Comparison of ENCODE assay signal across 14 mouse cellular contexts in genomic region chr19:53437991-53438390, GRCm38 (mm10). TPM values are rescaled to one million over a fixed set of nuclear protein-coding genes. Genes with fewer than 3 reads are reported as not detected.
DNase-seq lines count a peak whose midpoint lies in the region; ATAC-seq and TF ChIP-seq lines count a peak whose summit lies in the region.
"Had no signal": no experiment of that assay in that cellular context is flagged by ENCODE, and none has a peak within 500 bp of the region (broad histone marks: within the 10 kb centered on the region; RNA-seq: fewer than 3 reads in every experiment).

No protein-coding gene starts in this region.

- ATAC-seq in heart, embryonic 11.5 days (replicated peaks; ENCODE audit: insufficient number of reproducible peaks, low FRiP score, low TSS enrichment) = no peak
- ATAC-seq in liver, postnatal 0 days = no peak
- ATAC-seq in hindbrain, postnatal 0 days = no peak

- no peak for DNase-seq in heart, postnatal 36 days
- DNase-seq in liver, adult 2 months (ENCODE audit: extremely low read depth, low read depth, low spot score) = no peak
- DNase-seq in liver = no peak
- peak; percentile 40 for DNase-seq in adrenal gland, postnatal 10 days
- DNase-seq in liver, postnatal 0 days = no peak
- DNase-seq in right cerebral cortex, postnatal 4 days = no peak
- no peak for DNase-seq in hindbrain, postnatal 0 days (ENCODE audit: low spot score)
- DNase-seq: cerebellum, postnatal 36 days; layer of hippocampus, adult 9-11 months; right cerebral cortex, postnatal 14 days had no signal

- no peak overlapping the region for H3K4me2 ChIP-seq in heart, embryonic 11.5 days
- H3K4me2 ChIP-seq in liver, postnatal 0 days (ENCODE audit: low read depth, low read length) = no peak overlapping the region
- H3K4me2 ChIP-seq in hindbrain, postnatal 0 days (ENCODE audit: low read depth, low read length) = no peak overlapping the region
- H3K4me2 ChIP-seq: embryonic facial prominence, embryonic 13.5 days; forebrain, embryonic 12.5 days; midbrain, embryonic 11.5 days had no signal

- H3K36me3 ChIP-seq in heart, embryonic 11.5 days (ENCODE audit: control insufficient read depth, insufficient read depth, low read length) = no peaks in the 10 kb centered on the region
- no peaks in the 10 kb centered on the region for H3K36me3 ChIP-seq in liver, adult 2 months (ENCODE audit: control insufficient read depth, insufficient read depth, low read length)
- no peaks in the 10 kb centered on the region for H3K36me3 ChIP-seq in liver, postnatal 0 days (replicated peaks; ENCODE audit: insufficient read depth, low read length)
- no peaks in the 10 kb centered on the region for H3K36me3 ChIP-seq in hindbrain, postnatal 0 days (ENCODE audit: insufficient read depth, low read length)
- H3K36me3 ChIP-seq: embryonic facial prominence, embryonic 13.5 days; forebrain, embryonic 12.5 days had no signal

- H3K4me3 ChIP-seq in heart, embryonic 11.5 days (ENCODE audit: low read depth, low read length) = no peak overlapping the region
- no peak overlapping the region for H3K4me3 ChIP-seq in liver, adult 2 months (ENCODE audit: insufficient read depth, low read depth, low read length)
- no peak overlapping the region for H3K4me3 ChIP-seq in liver, postnatal 0 days (ENCODE audit: low read depth, low read length)
- H3K4me3 ChIP-seq in hindbrain, postnatal 0 days (ENCODE audit: low read length) = no peak overlapping the region
- H3K4me3 ChIP-seq: embryonic facial prominence, embryonic 13.5 days; forebrain, embryonic 12.5 days had no signal

- intact Hi-C loops in heart, postnatal 36 days (cut with DNase I) = no loop called here

- peak overlapping the region; percentile 23 for H3K27ac ChIP-seq in heart, embryonic 11.5 days (ENCODE audit: low read depth, low read length)
- peak overlapping the region; percentile 30 for H3K27ac ChIP-seq in liver, adult 2 months (replicated peaks; ENCODE audit: insufficient read depth, low read depth, low read length)
- H3K27ac ChIP-seq in liver, postnatal 0 days (ENCODE audit: low read depth) = peak overlapping the region; percentile 67
- H3K27ac ChIP-seq in hindbrain, postnatal 0 days = no peak overlapping the region
- H3K27ac ChIP-seq: embryonic facial prominence, embryonic 13.5 days; forebrain, embryonic 12.5 days had no signal

- WGBS in heart, embryonic 11.5 days (ENCODE audit: insufficient replicate concordance) = 76% methylated on average over 8 of the region's 8 CpGs
- 75% methylated on average over 8 of the region's 8 CpGs for WGBS in liver, adult 2 months
- WGBS in liver, postnatal 0 days (ENCODE audit: insufficient replicate concordance) = 74% methylated on average over 8 of the region's 8 CpGs
- WGBS in hindbrain, postnatal 0 days = 92% methylated on average over 8 of the region's 8 CpGs

- no peaks in the 10 kb centered on the region for H3K27me3 ChIP-seq in heart, embryonic 11.5 days (ENCODE audit: control insufficient read depth, insufficient read depth, low read length)
- no peaks in the 10 kb centered on the region for H3K27me3 ChIP-seq in liver, adult 2 months (ENCODE audit: control insufficient read depth, insufficient read depth, low read length)
- H3K27me3 ChIP-seq in liver, postnatal 0 days (ENCODE audit: insufficient read depth, low read length) = no peaks in the 10 kb centered on the region
- H3K27me3 ChIP-seq in hindbrain, postnatal 0 days (ENCODE audit: insufficient read depth, low read length) = no peaks in the 10 kb centered on the region
- H3K27me3 ChIP-seq: embryonic facial prominence, embryonic 13.5 days; forebrain, embryonic 12.5 days had no signal

- H3K4me1 ChIP-seq in heart, embryonic 11.5 days (ENCODE audit: control insufficient read depth, insufficient read depth, low read length) = peaks cover 22% of the 10 kb centered on the region
- H3K4me1 ChIP-seq in liver, adult 2 months (ENCODE audit: control insufficient read depth, insufficient read depth, low read length) = peaks cover 3% of the 10 kb centered on the region; the same call in 1 of the 2 replicates
- H3K4me1 ChIP-seq in liver, postnatal 0 days (ENCODE audit: insufficient read depth) = peaks cover 22% of the 10 kb centered on the region
- no peaks in the 10 kb centered on the region for H3K4me1 ChIP-seq in hindbrain, postnatal 0 days (ENCODE audit: insufficient read depth, low read length)

- TF ChIP-seq CTCF in liver, adult 2 months (IDR thresholded peaks at IDR 0.05; ENCODE audit: low read depth, low read length) = no peak
- no peak for TF ChIP-seq CTCF in liver, postnatal 0 days (IDR thresholded peaks at IDR 0.05; ENCODE audit: low read depth)
- no peak for TF ChIP-seq CTCF in hindbrain, postnatal 0 days (IDR thresholded peaks at IDR 0.05; ENCODE audit: low read depth)

- no peak for TF ChIP-seq EP300 in liver, postnatal 0 days (IDR thresholded peaks at IDR 0.05; ENCODE audit: low read depth)

- TF ChIP-seq POLR2A in liver, adult 2 months (IDR thresholded peaks at IDR 0.05; ENCODE audit: extremely low read depth, insufficient read depth, low read length) = no peak

- no peaks in the 10 kb centered on the region for H3K9me3 ChIP-seq in heart, embryonic 11.5 days (replicated peaks; ENCODE audit: control insufficient read depth, low read length)
- no peaks in the 10 kb centered on the region for H3K9me3 ChIP-seq in liver, postnatal 0 days (ENCODE audit: low read length)
- no peaks in the 10 kb centered on the region for H3K9me3 ChIP-seq in hindbrain, postnatal 0 days (ENCODE audit: low read length)
- H3K9me3 ChIP-seq: embryonic facial prominence, embryonic 13.5 days; forebrain, embryonic 12.5 days had no signal

- no peaks in the 10 kb centered on the region for H3K79me2 ChIP-seq in liver, adult 2 months (ENCODE audit: control insufficient read depth, insufficient read depth, low read length)

- H3K9ac ChIP-seq in heart, embryonic 11.5 days (ENCODE audit: low read depth, low read length) = no peak overlapping the region
- H3K9ac ChIP-seq in liver, adult 2 months (ENCODE audit: low read depth, low read length) = no peak overlapping the region
- H3K9ac ChIP-seq in liver, postnatal 0 days (replicated peaks) = no peak overlapping the region
- no peak overlapping the region for H3K9ac ChIP-seq in hindbrain, postnatal 0 days (replicated peaks; ENCODE audit: low read length)
- H3K9ac ChIP-seq: embryonic facial prominence, embryonic 13.5 days; forebrain, embryonic 12.5 days had no signal

RNA-seq across cellular contexts. Expression of gene Smndc1, which starts 47.6 kb away (rescaled TPM):
- 38.4 and 40.0 TPM in 2 replicates for polyA plus RNA-seq in heart, embryonic 11.5 days (2014; fragmentation: Nextera tagmentation; extraction: Ambion mirVana)
- 10 to 100 TPM; 33.0 to 33.8 TPM for total RNA-seq in heart, postnatal 36 days (2021)
- total RNA-seq in liver, adult 2 months (2014; rRNA removed) = 7.6 and 8.1 TPM in 2 replicates
- 1.6 and 1.8 TPM in 2 replicates for polyA plus RNA-seq in liver, adult 2 months (2012; rRNA removed)
- total RNA-seq in adrenal gland, postnatal 10 days (2021) = 10 to 100 TPM; 37.5 to 38.5 TPM
- polyA plus RNA-seq in liver, postnatal 0 days (2015; fragmentation: Nextera tagmentation; extraction: Ambion mirVana) = 18.9 and 21.7 TPM in 2 replicates
- total RNA-seq in hindbrain, postnatal 0 days (2014; rRNA removed) = 9.7 and 14.7 TPM in 2 replicates
- polyA plus RNA-seq in hindbrain, postnatal 0 days (2015; fragmentation: Nextera tagmentation; extraction: Ambion mirVana) = 34.4 and 35.3 TPM in 2 replicates
